Mouse (Mus musculus): Measurements from ENCODE around the gene Clec16a. TPM values are rescaled to one million over a fixed set of nuclear protein-coding genes. Genes with fewer than 3 reads are reported as not detected.

Gene Clec16a
- polyA plus RNA-seq, 1 experiment from 2014 or later = 17.3 TPM

DNA sequence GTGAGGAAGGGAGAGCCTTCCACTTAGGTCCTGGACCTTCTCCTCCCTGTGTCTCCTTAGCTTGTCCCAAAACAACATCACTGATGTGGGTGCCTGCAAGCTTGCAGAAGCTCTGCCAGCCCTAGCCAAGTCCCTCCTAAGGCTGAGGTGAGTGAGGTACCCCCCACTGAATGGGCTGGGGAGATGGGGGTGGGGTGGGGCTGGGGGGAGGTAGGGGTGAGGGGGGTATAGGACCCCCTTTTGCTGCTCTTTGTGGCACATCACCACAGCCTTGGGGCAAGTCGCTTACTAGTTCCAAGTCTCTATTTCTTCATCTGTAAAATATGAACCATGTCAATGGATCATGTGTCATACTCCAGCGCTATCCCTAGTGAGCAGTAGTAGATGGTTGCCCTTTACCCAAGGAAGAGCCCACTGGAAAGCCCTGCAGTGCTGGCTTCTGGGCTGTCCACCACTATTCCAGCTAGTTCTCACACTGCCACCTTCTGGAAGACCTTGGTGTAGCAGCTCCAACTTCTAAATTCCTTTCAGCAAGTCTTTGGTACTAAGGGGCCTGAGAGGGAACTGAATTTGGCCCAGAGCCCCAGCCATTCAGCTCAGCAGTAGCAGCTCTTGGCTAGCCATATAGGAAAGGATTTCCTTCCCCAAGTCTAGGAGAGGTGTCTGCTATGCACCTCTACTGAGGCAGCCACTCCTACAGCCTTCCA is 24.1 kb upstream of the Clec16a start:
- no peaks in the 10 kb centered on the region for H3K27me3 ChIP-seq (replicated peaks)
- 0 out of 2 replicates have a peak, but pooled peaks cover 11% of the 10 kb centered on the region for H3K4me1 ChIP-seq
- no peak overlapping the region for H3K27ac ChIP-seq
- H3K9me3 ChIP-seq (replicated peaks) = no peaks in the 10 kb centered on the region
- H3K9ac ChIP-seq = no peak overlapping the region
- no peak for ATAC-seq
- H3K36me3 ChIP-seq = no peaks in the 10 kb centered on the region
- no peak overlapping the region for H3K4me3 ChIP-seq
- 35% methylated on average over 2 of the region's 2 CpGs for WGBS (ENCODE audit: insufficient replicate concordance)
- H3K4me2 ChIP-seq = no peak overlapping the region

DNA sequence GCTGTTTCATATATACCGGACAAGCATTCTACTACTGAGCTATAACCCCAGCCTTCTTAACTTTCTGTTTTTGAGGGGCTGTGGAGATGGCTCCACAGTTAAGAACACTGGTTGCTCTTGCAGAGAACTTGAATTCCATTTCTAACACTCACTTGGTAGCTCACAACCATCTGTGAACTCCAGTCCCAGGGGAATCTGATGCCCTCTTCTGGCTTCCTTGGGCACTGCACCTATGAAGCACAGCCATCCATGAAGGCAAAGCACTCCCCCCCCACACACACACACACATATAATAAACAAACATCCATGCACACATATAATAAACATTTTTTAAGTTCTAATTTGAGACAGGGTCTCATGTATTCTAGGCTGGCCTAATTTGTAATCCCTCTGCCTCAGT is 22.3 kb upstream of the Clec16a start:
- Histone ChIP-seq H3K36me3 (no peaks in the 10 kb centered on the region), H3K27me3 (replicated peaks) (no peaks in the 10 kb centered on the region), H3K9me3 (replicated peaks) (no peaks in the 10 kb centered on the region), H3K27ac (no peak overlapping the region), H3K4me3 (no peak overlapping the region), H3K4me1 (0 out of 2 replicates have a peak, but pooled peaks cover 11% of the 10 kb centered on the region), H3K9ac (no peak overlapping the region), H3K4me2 (no peak overlapping the region)
- WGBS (ENCODE audit: insufficient replicate concordance) = 80% methylated on average over 1 of the region's 1 CpGs
- ATAC-seq = no peak

GRCm38 (mm10) chr16:10523650-10524049 is 21.5 kb upstream of the Clec16a start:
- no peak overlapping the region for H3K27ac ChIP-seq
- no peak for ATAC-seq
- WGBS (ENCODE audit: insufficient replicate concordance) = 77% methylated on average over 8 of the region's 8 CpGs
- no peaks in the 10 kb centered on the region for H3K9me3 ChIP-seq (replicated peaks)
- 0 out of 2 replicates have a peak, but pooled peaks cover 11% of the 10 kb centered on the region for H3K4me1 ChIP-seq
- no peaks in the 10 kb centered on the region for H3K27me3 ChIP-seq (replicated peaks)
- no peak overlapping the region for H3K9ac ChIP-seq
- H3K36me3 ChIP-seq = no peaks in the 10 kb centered on the region
- no peak overlapping the region for H3K4me3 ChIP-seq
- no peak overlapping the region for H3K4me2 ChIP-seq

GRCm38 (mm10) chr16:10524866-10525609 is 20.1 kb upstream of the Clec16a start:
- Histone ChIP-seq H3K9ac (no peak overlapping the region), H3K36me3 (no peaks in the 10 kb centered on the region), H3K9me3 (replicated peaks) (no peaks in the 10 kb centered on the region), H3K27me3 (replicated peaks) (no peaks in the 10 kb centered on the region), H3K4me1 (0 out of 2 replicates have a peak, but pooled peaks cover 11% of the 10 kb centered on the region), H3K4me3 (no peak overlapping the region), H3K27ac (no peak overlapping the region), H3K4me2 (no peak overlapping the region)
- WGBS (ENCODE audit: insufficient replicate concordance) = 26% methylated on average over 4 of the region's 4 CpGs
- ATAC-seq = no peak

DNA sequence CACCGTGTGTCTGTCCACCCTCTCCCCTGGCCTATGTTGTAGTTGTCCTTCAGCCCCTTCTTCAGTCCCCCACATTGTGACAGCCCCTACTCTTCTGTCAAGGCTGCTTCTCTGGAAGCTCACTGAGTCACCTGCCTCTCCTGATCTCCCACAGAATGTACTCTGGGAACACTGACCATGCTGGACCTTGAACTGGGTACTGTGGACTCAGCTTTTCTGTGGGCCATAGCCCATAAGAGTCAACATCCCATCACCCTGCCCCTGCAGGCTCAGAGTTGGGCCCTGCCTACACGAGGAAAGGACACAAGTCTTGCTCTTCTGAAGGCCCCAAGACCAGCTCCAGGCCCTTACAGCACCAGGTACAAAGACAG is 19.5 kb upstream of the Clec16a start:
- 37% methylated on average over 2 of the region's 2 CpGs for WGBS (ENCODE audit: insufficient replicate concordance)
- Histone ChIP-seq H3K4me1 (0 out of 2 replicates have a peak, but pooled peaks cover 11% of the 10 kb centered on the region), H3K4me2 (no peak overlapping the region), H3K27me3 (replicated peaks) (no peaks in the 10 kb centered on the region), H3K9me3 (replicated peaks) (no peaks in the 10 kb centered on the region), H3K9ac (no peak overlapping the region), H3K27ac (no peak overlapping the region), H3K36me3 (peaks cover 5% of the 10 kb centered on the region; the same call in 1 of the 2 replicates), H3K4me3 (no peak overlapping the region)
- no peak for ATAC-seq

GRCm38 (mm10) chr16:10527046-10527644 is 18.0 kb upstream of the Clec16a start:
- Histone ChIP-seq H3K27ac (no peak overlapping the region), H3K9me3 (replicated peaks) (no peaks in the 10 kb centered on the region), H3K9ac (no peak overlapping the region), H3K27me3 (replicated peaks) (no peaks in the 10 kb centered on the region), H3K36me3 (peaks cover 6% of the 10 kb centered on the region; the same call in 1 of the 2 replicates), H3K4me3 (no peak overlapping the region), H3K4me1 (0 out of 2 replicates have a peak, but pooled peaks cover 11% of the 10 kb centered on the region), H3K4me2 (no peak overlapping the region)
- WGBS (ENCODE audit: insufficient replicate concordance) = 70% methylated on average over 6 of the region's 6 CpGs
- ATAC-seq = no peak

DNA sequence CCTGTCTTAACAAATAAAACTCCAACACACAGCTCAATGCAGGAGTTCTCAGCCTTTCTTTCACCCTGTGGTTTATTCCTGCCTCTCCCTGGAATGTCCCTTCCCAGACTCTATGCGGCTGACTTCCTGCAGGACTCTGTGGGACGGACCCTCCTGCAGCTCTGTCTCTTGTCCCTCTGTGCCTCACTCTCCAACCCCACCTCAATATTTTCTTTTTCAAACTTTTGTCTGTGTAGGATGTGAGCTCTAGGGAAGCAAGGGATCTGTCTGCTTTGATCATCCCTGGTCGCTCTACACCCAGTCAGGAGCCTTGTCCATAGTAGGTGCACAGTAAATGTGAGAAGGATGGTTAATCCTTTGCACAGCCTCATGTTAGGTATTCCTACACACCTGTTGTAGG is 16.8 kb upstream of the Clec16a start:
- no peak overlapping the region for H3K4me2 ChIP-seq
- H3K27ac ChIP-seq = no peak overlapping the region
- 0 out of 2 replicates have a peak, but pooled peaks cover 11% of the 10 kb centered on the region for H3K4me1 ChIP-seq
- WGBS (ENCODE audit: insufficient replicate concordance) = 77% methylated on average over 3 of the region's 3 CpGs
- no peaks in the 10 kb centered on the region for H3K9me3 ChIP-seq (replicated peaks)
- no peaks in the 10 kb centered on the region for H3K27me3 ChIP-seq (replicated peaks)
- no peak for ATAC-seq
- H3K4me3 ChIP-seq = no peak overlapping the region
- H3K9ac ChIP-seq = no peak overlapping the region
- H3K36me3 ChIP-seq = peaks cover 6% of the 10 kb centered on the region; the same call in 1 of the 2 replicates

GRCm38 (mm10) chr16:10530179-10530578 is 15.0 kb upstream of the Clec16a start:
- Histone ChIP-seq H3K9ac (no peak overlapping the region), H3K4me2 (no peak overlapping the region), H3K27me3 (replicated peaks) (no peaks in the 10 kb centered on the region), H3K4me1 (0 out of 2 replicates have a peak, but pooled peaks cover 2% of the 10 kb centered on the region), H3K4me3 (no peak overlapping the region), H3K27ac (no peak overlapping the region), H3K9me3 (replicated peaks) (no peaks in the 10 kb centered on the region), H3K36me3 (peaks cover 6% of the 10 kb centered on the region; the same call in 1 of the 2 replicates)
- ATAC-seq = no peak
- 82% methylated on average over 4 of the region's 4 CpGs for WGBS (ENCODE audit: insufficient replicate concordance)

DNA sequence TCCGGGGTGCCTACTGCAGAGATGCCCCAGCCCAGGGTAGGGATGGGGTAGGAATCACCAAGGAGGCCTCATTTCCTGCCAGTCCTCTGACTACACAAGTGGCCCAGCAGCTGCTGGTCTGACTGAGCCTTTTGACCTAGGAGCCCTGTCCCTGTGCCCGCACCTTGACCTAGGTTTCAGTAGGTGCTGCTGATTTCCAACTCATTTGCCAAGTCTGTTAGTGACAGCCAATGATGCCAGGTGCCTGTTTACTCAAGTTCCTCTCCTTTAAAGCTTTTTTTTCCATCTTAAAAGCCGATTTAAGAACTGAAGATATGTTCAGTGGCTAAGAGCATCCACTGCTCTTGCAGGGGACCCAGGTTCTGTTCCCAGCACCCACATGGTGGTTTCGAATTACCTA is 11.4 kb upstream of the Clec16a start:
- ATAC-seq = no peak
- H3K9ac ChIP-seq = no peak overlapping the region
- no peaks in the 10 kb centered on the region for H3K27me3 ChIP-seq (replicated peaks)
- H3K4me2 ChIP-seq = no peak overlapping the region
- H3K27ac ChIP-seq = no peak overlapping the region
- 71% methylated on average over 4 of the region's 4 CpGs for WGBS (ENCODE audit: insufficient replicate concordance)
- no peak overlapping the region for H3K4me3 ChIP-seq
- H3K4me1 ChIP-seq = no peaks in the 10 kb centered on the region
- H3K36me3 ChIP-seq = peaks cover 6% of the 10 kb centered on the region; the same call in 1 of the 2 replicates
- no peaks in the 10 kb centered on the region for H3K9me3 ChIP-seq (replicated peaks)

- ATAC-seq = no peak
- Histone ChIP-seq H3K4me2 (no peak overlapping the region), H3K36me3 (peaks cover 6% of the 10 kb centered on the region; the same call in 1 of the 2 replicates), H3K27me3 (replicated peaks) (no peaks in the 10 kb centered on the region), H3K9ac (no peak overlapping the region), H3K9me3 (replicated peaks) (no peaks in the 10 kb centered on the region), H3K4me1 (no peaks in the 10 kb centered on the region), H3K27ac (no peak overlapping the region), H3K4me3 (no peak overlapping the region)
- WGBS (ENCODE audit: insufficient replicate concordance) = 72% methylated on average over 7 of the region's 7 CpGs
These were observed 10.6 kb upstream of the Clec16a start for GRCm38 (mm10) chr16:10534567-10534966.

DNA sequence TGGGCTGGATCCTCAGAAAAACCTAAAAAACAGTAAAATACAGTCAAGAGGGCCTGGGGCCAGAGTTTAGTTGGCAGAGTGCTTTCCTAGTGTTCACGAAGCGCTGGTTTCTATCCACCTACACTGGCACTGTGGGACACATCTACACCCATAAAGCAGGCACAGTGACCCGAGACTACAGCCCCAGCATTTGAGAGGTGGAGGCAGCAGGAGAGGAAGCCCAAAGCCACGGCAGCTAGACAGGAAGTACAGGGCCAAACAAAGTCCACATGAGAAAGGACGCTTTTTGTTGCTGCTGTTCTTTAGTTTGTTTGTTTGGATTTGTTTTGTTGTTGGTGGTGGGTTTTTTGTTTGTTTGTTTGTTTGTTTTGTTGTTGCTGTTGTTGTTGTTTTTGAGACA is 8.8 kb upstream of the Clec16a start:
- no peaks in the 10 kb centered on the region for H3K9me3 ChIP-seq (replicated peaks)
- no peaks in the 10 kb centered on the region for H3K27me3 ChIP-seq (replicated peaks)
- no peaks in the 10 kb centered on the region for H3K36me3 ChIP-seq
- H3K9ac ChIP-seq = no peak overlapping the region
- no peak overlapping the region for H3K27ac ChIP-seq
- peaks cover 9% of the 10 kb centered on the region for H3K4me1 ChIP-seq
- no peak for ATAC-seq
- WGBS (ENCODE audit: insufficient replicate concordance) = 58% methylated on average over 5 of the region's 5 CpGs
- no peak overlapping the region for H3K4me2 ChIP-seq
- no peak overlapping the region for H3K4me3 ChIP-seq

DNA sequence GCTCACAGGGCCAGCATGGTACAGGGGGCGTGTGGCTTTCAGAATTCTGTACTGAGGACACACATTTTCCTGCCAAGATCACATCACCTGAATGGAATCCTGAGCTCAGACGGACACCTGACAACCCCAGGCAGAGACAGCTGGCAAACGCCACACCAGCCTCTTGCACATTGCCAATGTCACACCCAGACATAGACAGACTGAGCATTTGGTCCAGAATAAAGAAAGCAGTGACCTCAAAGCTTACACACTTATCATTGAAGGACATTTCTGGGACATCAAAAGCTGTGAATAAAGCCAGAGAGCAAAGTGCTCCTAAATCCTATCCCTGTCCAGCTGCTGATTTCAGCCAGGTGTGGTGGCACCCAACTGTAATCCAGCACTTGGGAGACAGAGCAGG is 8.2 kb upstream of the Clec16a start:
- no peaks in the 10 kb centered on the region for H3K27me3 ChIP-seq (replicated peaks)
- no peak overlapping the region for H3K4me2 ChIP-seq
- H3K36me3 ChIP-seq = no peaks in the 10 kb centered on the region
- H3K4me1 ChIP-seq = peaks cover 16% of the 10 kb centered on the region
- H3K9me3 ChIP-seq (replicated peaks) = no peaks in the 10 kb centered on the region
- H3K27ac ChIP-seq = no peak overlapping the region
- WGBS (ENCODE audit: insufficient replicate concordance) = 58% methylated on average over 3 of the region's 3 CpGs
- no peak overlapping the region for H3K9ac ChIP-seq
- ATAC-seq = no peak
- H3K4me3 ChIP-seq = no peak overlapping the region

Data from liver, embryonic 12.5 days (tissue).